Mouse (Mus musculus) E14TG2a.4 (cell line): ENCODE measurements at regions not wholly inside any gene's neighbourhood (a gene's known extent, or its start where the extent isn't known, plus 50 kb on each side); places are given as distances from the start of the nearest gene placed in this dataset.

ENCODE experiments used
- CTCF ChIP-seq: conservative IDR thresholded peaks from 2 replicates; pipeline ENCODE4 v1.5.1; 2014; ENCODE audit warnings: low read length
- POU5F1 ChIP-seq: IDR thresholded peaks from 2 replicates; pipeline ENCODE4 v1.6.1; 2014; ENCODE audit warnings: low read length, borderline replicate concordance

DNA sequence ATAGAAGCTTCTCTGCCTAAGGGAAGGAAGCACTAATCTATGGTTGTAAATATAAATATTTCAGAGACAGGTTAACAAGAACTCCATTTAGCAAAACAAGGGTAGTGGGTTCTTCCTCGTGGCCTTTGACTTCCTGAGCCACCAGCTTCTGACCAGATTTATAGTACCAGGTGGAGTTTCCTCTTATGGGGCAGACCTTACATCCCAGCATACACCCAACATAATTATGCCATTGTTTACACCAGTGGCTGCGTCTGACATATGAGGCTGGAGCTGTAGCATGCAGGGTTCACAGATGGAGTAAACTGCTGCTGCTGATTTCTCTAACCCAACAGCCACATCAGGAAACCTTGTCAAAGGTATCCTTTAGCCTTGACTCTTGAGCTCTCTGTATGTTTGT is 75.5 kb downstream of the Trib2 start:
- TF ChIP-seq CTCF (no peak), POU5F1 (no peak)
